Mouse (Mus musculus): Measurements from ENCODE around the gene Gm20509.

DNA sequence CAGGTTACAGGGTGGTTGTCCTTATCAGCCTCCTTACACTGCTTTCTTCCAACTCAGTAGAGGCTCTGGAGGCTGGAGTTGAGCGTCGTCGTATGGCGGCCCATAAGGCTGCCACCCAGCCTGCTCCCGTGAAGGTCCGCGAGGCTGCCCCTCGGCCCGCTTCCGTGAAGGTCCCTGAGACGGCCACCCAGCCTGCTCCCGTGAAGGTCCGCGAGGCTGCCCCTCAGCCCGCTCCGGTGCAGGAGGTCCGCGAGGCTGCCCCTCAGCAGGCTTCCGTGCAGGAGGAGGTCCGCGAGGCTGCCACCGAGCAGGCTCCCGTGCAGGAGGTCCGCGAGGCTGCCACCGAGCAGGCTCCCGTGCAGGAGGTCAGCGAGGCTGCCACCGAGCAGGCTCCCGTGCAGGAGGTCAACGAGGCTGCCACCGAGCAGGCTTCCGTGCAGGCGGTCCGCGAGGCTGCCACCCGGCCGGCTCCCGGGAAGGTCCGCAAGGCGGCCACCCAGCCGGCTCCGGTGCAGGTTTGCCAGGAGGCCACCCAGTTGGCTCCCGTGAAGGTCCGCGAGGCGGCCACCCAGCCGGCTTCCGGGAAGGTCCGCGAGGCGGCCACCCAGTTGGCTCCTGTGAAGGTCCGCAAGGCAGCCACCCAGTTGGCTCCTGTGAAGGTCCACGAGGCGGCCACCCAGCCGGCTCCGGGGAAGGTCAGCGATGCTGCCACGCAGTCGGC, 1.0 kb downstream of the Gm20509 start:
- TF ChIP-seq CTCF (IDR thresholded peaks at IDR 0.05; ENCODE audit: low read depth), result no peak
- no peak for TF ChIP-seq EP300 (IDR thresholded peaks at IDR 0.05; ENCODE audit: low read depth)
